Mouse (Mus musculus): Measurements from ENCODE around the gene Nsun2.

The Nsun2 gene

GRCm38 (mm10) chr13:69533405-69534333, at the start of gene Nsun2:
Gene Nsun2 (plus strand): TSS chr13:69533746.
- DNase-seq = peak; percentile 79

DNA sequence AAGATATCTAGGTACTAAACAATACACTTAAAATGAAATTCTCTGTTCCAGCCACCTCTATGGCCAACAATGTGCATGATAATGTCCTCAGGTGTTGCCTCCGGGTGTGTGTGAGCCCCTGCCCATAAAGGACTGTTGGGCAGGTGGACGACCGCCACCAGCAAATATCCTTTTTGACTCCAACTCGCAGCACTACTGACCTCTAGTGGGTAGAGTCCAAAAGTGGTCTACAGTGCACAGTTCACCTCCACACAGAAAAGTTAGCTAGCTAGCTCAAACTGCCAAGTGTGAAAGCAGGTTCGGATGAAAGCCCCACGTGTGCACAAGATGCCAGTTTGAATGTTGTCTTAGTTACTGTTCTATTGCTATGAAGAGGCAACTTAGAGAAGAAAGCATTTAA, 48.2 kb upstream of the Nsun2 start:
- DNase-seq = no peak

DNA sequence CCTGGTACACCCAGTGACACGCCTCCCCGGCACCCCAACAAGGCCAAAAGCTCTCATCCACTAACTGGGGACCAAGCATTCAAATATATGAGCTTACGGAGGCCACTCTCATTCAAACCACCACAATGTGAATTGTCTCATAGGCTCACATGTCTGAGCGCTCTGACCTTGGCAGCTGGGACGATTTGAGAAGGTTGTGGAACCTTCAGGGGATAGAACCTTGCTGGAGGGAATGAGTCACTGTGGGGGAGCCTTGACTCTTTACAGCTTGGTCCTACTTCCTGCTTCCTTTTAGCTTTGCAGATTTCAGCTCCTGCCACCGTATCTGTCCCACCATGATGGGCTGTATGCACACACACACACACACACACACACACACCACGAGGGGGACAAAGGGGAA, 47.7 kb upstream of the Nsun2 start:
- no peak for DNase-seq

- no peak for DNase-seq
Observed at GRCm38 (mm10) chr13:69487108-69487507, 46.4 kb upstream of the Nsun2 start.

- DNase-seq = no peak
Observed at GRCm38 (mm10) chr13:69487611-69488275, 45.8 kb upstream of the Nsun2 start.

DNA sequence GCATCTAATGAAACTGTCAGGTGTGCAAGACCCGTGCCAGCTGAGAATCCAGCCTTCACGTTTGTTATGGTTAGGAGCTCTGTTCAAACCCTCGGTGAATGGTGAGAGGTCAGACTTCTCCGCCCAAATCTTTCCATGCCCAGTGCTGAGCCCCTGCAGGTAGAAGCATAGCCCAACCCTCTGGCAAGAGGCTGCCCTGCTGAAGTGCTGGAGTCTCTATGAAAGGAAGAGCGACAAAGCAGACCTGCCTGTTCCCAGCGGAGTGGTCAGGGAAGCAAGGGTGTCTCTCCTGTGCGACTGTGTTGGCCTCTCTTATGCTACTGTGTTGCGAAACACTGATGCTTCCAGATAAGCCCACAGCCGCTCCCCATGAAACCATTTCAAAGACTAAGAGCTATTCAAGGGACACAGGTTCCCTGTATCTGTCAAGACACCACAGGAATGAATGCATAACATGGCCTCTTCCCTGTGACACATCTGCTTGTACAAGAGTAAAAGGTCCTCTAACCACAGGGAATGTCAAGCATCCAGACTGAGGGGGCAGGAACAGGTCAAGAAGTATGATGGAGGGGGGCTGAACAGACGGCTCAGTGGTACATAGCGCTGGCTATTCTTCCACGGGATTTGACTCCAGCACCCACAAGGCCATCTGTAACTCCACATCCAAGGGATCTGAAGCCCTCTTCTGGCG, 44.8 kb upstream of the Nsun2 start:
- no peak for DNase-seq

GRCm38 (mm10) chr13:69489777-69490176, 43.8 kb upstream of the Nsun2 start:
- DNase-seq = no peak

DNA sequence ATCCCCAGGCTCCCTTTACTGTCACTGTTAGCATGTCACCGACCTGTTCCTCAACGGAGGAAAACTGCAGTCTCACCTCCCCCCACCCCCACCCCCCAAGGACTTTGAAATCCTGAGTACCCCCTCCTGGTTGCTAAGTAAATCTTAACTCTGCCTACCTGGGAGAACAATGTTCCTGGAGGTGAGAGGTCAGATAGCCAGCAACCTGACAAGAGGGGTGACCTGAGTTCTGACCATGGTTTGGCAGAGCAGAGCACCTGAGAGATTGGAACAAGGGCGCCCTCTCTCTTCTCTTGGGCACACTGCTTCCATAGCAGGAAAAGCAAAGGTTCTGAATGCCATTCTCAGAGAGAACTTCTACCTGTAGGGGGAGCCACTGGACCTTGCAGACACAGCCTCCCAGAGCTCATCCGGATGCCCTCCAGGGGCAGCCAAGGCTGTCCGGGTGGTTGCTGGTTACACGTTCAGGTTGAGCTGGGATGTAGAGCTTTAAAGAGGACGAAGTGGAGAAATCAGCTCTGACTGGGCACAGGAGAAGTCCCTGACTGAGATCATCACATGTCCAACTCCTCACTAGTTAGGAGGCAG, 40.6 kb upstream of the Nsun2 start:
- peak; percentile 34 for DNase-seq

GRCm38 (mm10) chr13:69498276-69498675, 35.3 kb upstream of the Nsun2 start:
- no peak for DNase-seq

- no peak for DNase-seq
Observed at GRCm38 (mm10) chr13:69502157-69502750, 31.3 kb upstream of the Nsun2 start.

- no peak for DNase-seq
Observed at GRCm38 (mm10) chr13:69502863-69503262, 30.7 kb upstream of the Nsun2 start.

- no peak for DNase-seq
Observed at GRCm38 (mm10) chr13:69506341-69507086, 27.0 kb upstream of the Nsun2 start.

DNA sequence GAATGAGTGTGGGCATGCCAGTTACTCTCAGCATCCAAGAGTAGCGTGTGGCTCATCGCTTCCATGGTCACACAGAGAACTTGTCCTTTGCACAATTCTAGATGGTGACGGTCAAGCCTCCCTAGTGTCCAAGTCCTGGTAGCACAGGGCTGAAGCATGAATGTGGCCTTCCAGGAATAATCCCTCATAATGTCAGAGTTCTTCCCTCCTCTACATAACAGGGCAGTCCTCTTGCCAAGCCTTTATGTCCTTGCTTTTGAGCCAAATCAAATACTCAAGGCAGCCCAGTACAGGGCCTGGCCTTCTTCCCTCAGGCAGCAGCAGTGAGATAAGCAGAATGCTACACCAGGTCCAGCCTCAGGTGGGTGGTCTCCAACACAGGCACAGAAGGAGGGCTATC, 25.9 kb upstream of the Nsun2 start:
- no peak for DNase-seq

- no peak for DNase-seq
Observed at GRCm38 (mm10) chr13:69509391-69510244, 23.9 kb upstream of the Nsun2 start.

DNA sequence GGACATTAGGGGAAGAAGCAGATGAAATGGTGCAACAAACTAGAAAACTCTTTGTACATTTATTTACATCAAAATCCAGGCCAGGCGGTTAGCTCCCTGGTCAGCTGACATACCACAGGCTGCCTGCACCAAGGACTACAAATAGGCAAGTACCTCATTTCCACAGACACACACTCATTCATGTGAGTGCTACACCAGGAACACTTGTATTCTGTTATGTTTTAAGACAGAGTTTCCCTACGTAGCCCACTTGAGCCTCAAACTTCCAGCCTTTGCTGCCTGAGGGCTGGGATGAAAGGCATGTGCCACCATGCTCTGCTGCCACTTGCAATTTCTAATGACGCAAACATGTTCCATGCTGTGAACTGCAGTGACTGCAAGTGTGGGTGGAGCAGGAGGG, 18.5 kb upstream of the Nsun2 start:
- DNase-seq = no peak

GRCm38 (mm10) chr13:69517445-69517844, 16.1 kb upstream of the Nsun2 start:
- no peak for DNase-seq

DNA sequence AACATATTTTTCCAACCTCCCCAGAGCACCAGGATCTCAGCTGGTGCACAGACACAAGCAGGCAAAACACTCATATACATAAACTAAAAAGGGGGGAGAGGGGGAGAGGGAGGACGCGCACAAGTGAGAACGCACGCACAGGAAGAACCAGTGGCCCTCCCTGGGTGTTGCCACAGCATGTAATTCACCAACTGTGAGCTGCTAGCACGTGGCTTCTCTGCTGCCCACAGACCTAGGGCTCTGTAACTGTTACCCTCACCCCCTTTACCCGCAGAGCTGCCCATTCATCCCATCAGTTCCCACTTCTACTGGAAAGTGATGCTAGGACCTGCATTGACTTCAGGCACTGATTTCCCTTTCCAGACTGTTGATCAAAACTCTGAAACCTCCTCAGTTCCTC, 14.4 kb upstream of the Nsun2 start:
- DNase-seq = no peak

GRCm38 (mm10) chr13:69522161-69522791, 11.3 kb upstream of the Nsun2 start:
- no peak for DNase-seq

DNA sequence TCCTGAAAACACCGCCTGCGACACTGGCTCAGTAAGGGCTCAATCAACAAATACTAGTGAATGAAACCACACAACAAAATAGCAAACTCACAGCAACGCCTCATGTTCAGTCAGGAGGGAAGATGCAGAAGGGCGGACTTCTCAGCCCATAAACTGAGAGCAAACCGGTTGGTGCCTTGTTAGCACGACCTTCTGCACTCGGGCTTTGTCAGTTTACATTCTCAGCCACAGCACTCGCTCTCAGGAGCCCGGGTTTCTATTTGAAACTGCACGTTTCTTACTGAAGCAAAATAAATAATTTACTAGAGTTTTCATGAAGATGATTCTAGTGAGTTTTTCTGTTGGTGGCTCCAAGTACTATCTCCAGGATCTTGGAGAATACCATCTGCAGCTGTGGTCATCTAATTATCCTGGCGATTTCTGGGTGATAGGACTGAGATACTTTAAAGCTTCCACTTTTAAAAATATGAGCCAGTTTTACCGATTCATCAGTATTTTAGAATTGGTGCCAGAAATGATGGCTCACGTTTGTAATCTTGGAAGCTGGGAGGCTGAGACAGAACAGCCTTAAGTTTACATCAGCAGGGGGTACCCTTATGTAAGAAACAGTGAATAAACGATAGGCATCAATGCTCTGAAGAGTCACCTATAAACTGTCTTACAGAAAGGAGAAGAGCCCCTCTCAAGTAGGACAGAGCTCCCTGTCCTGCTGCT, 9.9 kb upstream of the Nsun2 start:
- DNase-seq = no peak

DNA sequence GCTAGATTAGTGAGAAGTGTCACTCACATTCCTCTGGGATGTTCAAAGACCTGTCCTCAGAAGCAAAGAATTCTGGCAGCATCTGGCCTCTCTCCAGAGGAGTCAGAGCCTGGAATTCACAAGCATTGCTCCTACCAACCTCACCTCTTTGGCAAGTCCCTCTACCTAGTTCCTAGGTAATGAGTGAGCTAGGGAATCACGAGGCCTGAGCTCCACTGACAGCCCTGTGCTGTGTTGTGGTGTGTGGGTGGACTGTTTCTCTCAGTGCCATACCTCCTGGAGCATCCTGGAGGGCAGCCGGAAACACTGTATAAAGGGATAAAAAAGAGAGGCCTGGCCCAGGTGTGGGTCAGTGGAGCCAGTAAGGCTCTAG, 9.4 kb upstream of the Nsun2 start:
- DNase-seq = no peak

Data from cerebellum, adult 11 months (tissue).